24 mouse cellular contexts compared by ENCODE assay signal in the genomic region with DNA sequence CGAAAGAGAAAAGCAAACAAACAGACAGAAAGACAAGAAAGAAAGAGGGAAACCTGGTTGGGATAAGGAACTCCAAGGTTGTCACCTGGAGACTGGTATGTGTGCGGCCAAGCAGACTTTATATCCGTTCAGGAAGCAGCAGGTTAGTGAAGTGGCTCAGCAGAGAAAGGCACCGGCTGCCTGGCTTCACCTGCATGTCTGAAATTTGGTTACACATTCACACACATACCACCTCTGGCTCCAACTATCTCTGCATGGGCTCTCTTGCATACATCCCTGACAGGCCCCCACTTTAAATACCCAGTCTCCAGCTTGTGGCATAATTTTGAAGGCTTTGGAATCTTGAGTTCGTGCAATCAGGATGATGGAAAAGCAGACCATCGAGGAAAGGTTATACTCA. TPM values are rescaled to one million over a fixed set of nuclear protein-coding genes. Genes with fewer than 3 reads are reported as not detected.
"Had no signal": no experiment of that assay in that cellular context is flagged by ENCODE, and none has a peak within 500 bp of the region (broad histone marks: within the 10 kb centered on the region; RNA-seq: fewer than 3 reads in every experiment).

No protein-coding gene starts in this region.

- H3K4me3 ChIP-seq: midbrain, embryonic 12.5 days; myocyte; neural tube, embryonic 13.5 days; neural tube, embryonic 15.5 days; stomach, embryonic 15.5 days had no signal

- H3K4me2 ChIP-seq: lung, embryonic 14.5 days; midbrain, embryonic 12.5 days; neural tube, embryonic 13.5 days; neural tube, embryonic 15.5 days; stomach, embryonic 15.5 days had no signal

- H3K36me3 ChIP-seq: midbrain, embryonic 12.5 days; neural tube, embryonic 13.5 days; neural tube, embryonic 15.5 days; stomach, embryonic 15.5 days had no signal

- H3K27ac ChIP-seq: midbrain, embryonic 12.5 days; neural tube, embryonic 13.5 days; neural tube, embryonic 15.5 days; stomach, embryonic 15.5 days; stomach, postnatal 0 days had no signal

- H3K27me3 ChIP-seq: midbrain, embryonic 12.5 days; neural tube, embryonic 13.5 days; neural tube, embryonic 15.5 days; stomach, embryonic 15.5 days had no signal

- H3K9ac ChIP-seq: lung, embryonic 14.5 days; midbrain, embryonic 12.5 days; neural tube, embryonic 13.5 days; neural tube, embryonic 15.5 days; stomach, embryonic 15.5 days had no signal

- H3K9me3 ChIP-seq: midbrain, embryonic 12.5 days; neural tube, embryonic 13.5 days; neural tube, embryonic 15.5 days; stomach, embryonic 15.5 days had no signal

- H3K4me1 ChIP-seq: midbrain, embryonic 12.5 days; stomach, embryonic 15.5 days had no signal

- ATAC-seq: midbrain, embryonic 16.5 days had no signal

- DNase-seq: lung, adult 18-20 months; lung, embryonic 14.5 days; lung, postnatal 10 days; lung, postnatal 4 days; midbrain, embryonic 14.5 days; retina, postnatal 1 day; right cerebral cortex, adult 18-20 months; right cerebral cortex, postnatal 25 days; right cerebral cortex, postnatal 4 days; spleen, adult 18-20 months; thymus, adult 2 months; thymus, postnatal 25 days; thymus, postnatal 4 days had no signal

RNA-seq across cellular contexts. Expression of a gene that starts 4.5 kb away (rescaled TPM):
- polyA plus RNA-seq: liver, embryonic 16.5 days; lung, embryonic 14.5 days; lung, embryonic 16.5 days; midbrain, embryonic 12.5 days; midbrain, embryonic 14.5 days; midbrain, embryonic 16.5 days; myocyte; neural tube, embryonic 11.5 days; neural tube, embryonic 13.5 days; neural tube, embryonic 15.5 days; testis, adult 2 months had no signal

RNA-seq across cellular contexts. Expression of a gene that starts 19.0 kb away (rescaled TPM):
- polyA plus RNA-seq: myocyte had no signal
